Mouse (Mus musculus) megakaryocyte, embryonic 14.5 days (primary cell): ENCODE results near the gene Adamtsl1.

Experiments used
- FLI1 ChIP-seq: IDR thresholded peaks from 2 replicates; pipeline ENCODE4 v1.6.1; 2012; ENCODE audit warnings: low read length, inconsistent platforms, mixed read lengths
- GATA1 ChIP-seq: IDR thresholded peaks from 3 replicates; pipeline ENCODE4 v1.6.1; 2012; ENCODE audit warnings: mixed read lengths, low read length, inconsistent platforms, borderline replicate concordance

DNA sequence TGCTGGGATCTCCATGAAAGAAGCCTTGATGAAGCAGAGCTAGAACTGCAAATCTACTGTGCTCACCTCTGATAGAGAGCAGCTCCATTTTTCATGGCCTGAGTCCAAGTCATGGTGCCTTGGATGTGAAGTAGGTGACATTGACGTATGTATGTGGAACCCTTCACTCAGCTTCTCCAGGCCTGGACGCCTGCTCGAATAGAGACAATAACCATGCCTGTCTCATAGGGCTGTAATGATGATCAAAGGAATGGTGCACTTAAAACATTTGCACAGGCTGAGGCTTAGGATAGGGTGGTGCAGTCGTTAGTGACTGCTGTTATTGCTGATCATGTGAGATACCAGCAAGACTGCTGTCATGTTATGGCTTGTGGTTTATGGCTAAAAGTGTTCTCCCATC is 801.1 kb downstream of the Adamtsl1 start:
- no peak for TF ChIP-seq GATA1
- no peak for TF ChIP-seq FLI1
